Mouse (Mus musculus) heart, embryonic 12.5 days (tissue): Measurements from ENCODE around the gene Kat2b. TPM values are rescaled to one million over a fixed set of nuclear protein-coding genes. Genes with fewer than 3 reads are reported as not detected.
"Not testable (repeated sequence)": the region's sequence is repeated elsewhere in the genome, so short reads cannot be mapped to it uniquely, and the experiment has no call there.

Experiments
- ATAC-seq: fragments of 200-750 bp; cut with Nextera tagmentation; 2 replicates; pipeline ENCODE4 v1.8.0; 2017; ENCODE audit warnings: moderate TSS enrichment, moderate library complexity; ENCODE audit not compliant: insufficient number of reproducible peaks, low FRiP score
- H3K27ac ChIP-seq: fragments of 300-500 bp; sonication (generic); 2 replicates; pipeline ENCODE4 v1.5.1; 2016; ENCODE audit warnings: mild to moderate bottlenecking, moderate library complexity; ENCODE audit not compliant: poor library complexity, severe bottlenecking
- H3K27me3 ChIP-seq: fragments of 300-500 bp; sonication (generic); replicated peaks from 2 replicates; pipeline ENCODE4 v1.6.1; 2016; ENCODE audit warnings: mild to moderate bottlenecking, moderate library complexity
- H3K36me3 ChIP-seq: fragments of 300-500 bp; sonication (generic); 2 replicates; pipeline ENCODE4 v1.6.1; 2016; ENCODE audit warnings: mild to moderate bottlenecking, moderate library complexity
- H3K4me1 ChIP-seq: fragments of 300-500 bp; sonication (generic); replicated peaks from 2 replicates; pipeline ENCODE4 v1.6.1; 2016; ENCODE audit warnings: mild to moderate bottlenecking
- H3K4me2 ChIP-seq: fragments of 300-500 bp; sonication (generic); 2 replicates; pipeline ENCODE4 v1.6.1; 2016; ENCODE audit warnings: mild to moderate bottlenecking, moderate library complexity
- H3K4me3 ChIP-seq: fragments of 300-500 bp; sonication (generic); 2 replicates; pipeline ENCODE4 v1.5.1; 2016; ENCODE audit warnings: mild to moderate bottlenecking
- H3K9ac ChIP-seq: fragments of 300-500 bp; sonication (generic); 2 replicates; pipeline ENCODE4 v1.6.1; 2016; ENCODE audit warnings: mild to moderate bottlenecking, moderate library complexity
- H3K9me3 ChIP-seq: fragments of 300-500 bp; sonication (generic); replicated peaks from 2 replicates; pipeline ENCODE4 v1.6.1; 2016; ENCODE audit warnings: mild to moderate bottlenecking, moderate library complexity
- WGBS: fragments of 180-500 bp; shearing (Covaris S2); methylation state at CpG from one replicate; pipeline ENCODE4 v1.1.7; 2016; 5-methylcytosine and 5-hydroxymethylcytosine counted together
- polyA plus RNA-seq: library from polyadenylated mRNA; unstranded; fragments of >200 nt; fragmentation: Nextera tagmentation; extraction: Ambion mirVana; gene quantifications from 2 replicates; pipeline ENCODE4 v1.2.1, GENCODE M21; 2016

Kat2b gene
- 9.9 and 14.0 TPM in 2 replicates for polyA plus RNA-seq

GRCm38 (mm10) chr17:53566161-53566918 lies at the start of gene Kat2b:
Gene Kat2b, plus strand, starts transcription at chr17:53566861.
- Histone ChIP-seq H3K4me1 (peaks cover 32% of the 10 kb centered on the region), H3K4me3 (peak within 1 kb of the TSS; percentile 83), H3K9me3 (no peaks in the 10 kb centered on the region), H3K27me3 (no peaks in the 10 kb centered on the region), H3K27ac (peak within 1 kb of the TSS; percentile 99), H3K4me2 (peak within 1 kb of the TSS; percentile 96), H3K36me3 (no peaks in the 10 kb centered on the region), H3K9ac (peak within 1 kb of the TSS; percentile 100)
- ATAC-seq = no peak
- WGBS = 3% methylated on average over 20 of the region's 20 CpGs

DNA sequence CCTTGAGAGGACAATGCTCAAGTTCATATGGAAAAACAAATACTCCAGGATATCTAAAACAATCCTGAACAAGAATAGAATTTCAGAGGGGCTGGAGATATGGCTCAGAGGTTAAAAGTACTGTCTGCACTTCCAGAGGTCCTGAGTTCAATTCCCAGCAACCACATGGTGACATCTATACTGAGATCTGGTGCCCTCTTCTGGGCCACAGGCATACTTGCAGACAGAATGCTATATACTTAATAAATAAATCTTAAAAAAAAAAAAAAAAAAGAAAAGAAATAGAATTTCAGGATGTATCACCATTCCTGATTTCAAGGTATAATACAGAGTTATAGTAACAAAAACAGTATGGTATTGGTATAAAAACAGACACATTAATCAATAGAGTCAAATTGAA lies 47.3 kb upstream of the Kat2b start:
- no peak for ATAC-seq
- no peaks in the 10 kb centered on the region for H3K27me3 ChIP-seq
- no peak overlapping the region for H3K4me3 ChIP-seq
- no peak overlapping the region for H3K27ac ChIP-seq
- no peaks in the 10 kb centered on the region for H3K4me1 ChIP-seq
- H3K4me2 ChIP-seq = no peak overlapping the region
- H3K36me3 ChIP-seq = peaks cover 9% of the 10 kb centered on the region
- H3K9me3 ChIP-seq = no peaks in the 10 kb centered on the region
- H3K9ac ChIP-seq = no peak overlapping the region

DNA sequence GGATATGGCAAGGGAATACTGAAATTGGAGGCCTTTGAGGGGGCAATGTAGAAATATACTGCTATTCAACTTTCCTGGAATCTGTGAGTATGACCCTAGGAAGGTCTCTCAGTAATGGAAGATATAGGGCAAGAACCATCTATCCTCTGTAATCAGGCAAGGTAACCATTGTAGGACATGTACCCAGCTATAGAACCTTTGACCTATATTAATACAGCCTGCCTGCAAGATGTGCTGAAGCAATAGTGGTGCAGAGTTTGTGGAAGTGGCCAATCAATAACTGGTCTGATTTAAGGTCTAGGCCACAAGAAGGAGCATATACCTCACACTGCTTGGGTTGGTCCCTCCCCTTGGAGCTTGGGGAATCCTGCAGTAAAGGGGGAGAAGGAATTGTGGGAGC lies 46.2 kb upstream of the Kat2b start:
- no peaks in the 10 kb centered on the region for H3K9me3 ChIP-seq
- peaks cover 5% of the 10 kb centered on the region for H3K36me3 ChIP-seq
- H3K4me2 ChIP-seq = no peak overlapping the region
- no peaks in the 10 kb centered on the region for H3K27me3 ChIP-seq
- H3K4me3 ChIP-seq = no peak overlapping the region
- H3K27ac ChIP-seq = no peak overlapping the region
- H3K9ac ChIP-seq = no peak overlapping the region
- ATAC-seq = no peak
- no peaks in the 10 kb centered on the region for H3K4me1 ChIP-seq

GRCm38 (mm10) chr17:53528034-53528433 lies 38.6 kb upstream of the Kat2b start:
- H3K4me1 ChIP-seq = peaks cover 7% of the 10 kb centered on the region; the same call in 1 of the 2 replicates
- H3K27ac ChIP-seq = no peak overlapping the region
- no peak overlapping the region for H3K9ac ChIP-seq
- ATAC-seq = no peak
- WGBS = 67% methylated on average over 2 of the region's 2 CpGs
- H3K27me3 ChIP-seq = no peaks in the 10 kb centered on the region
- no peak overlapping the region for H3K4me3 ChIP-seq
- H3K36me3 ChIP-seq = no peaks in the 10 kb centered on the region
- no peaks in the 10 kb centered on the region for H3K9me3 ChIP-seq
- H3K4me2 ChIP-seq = no peak overlapping the region

DNA sequence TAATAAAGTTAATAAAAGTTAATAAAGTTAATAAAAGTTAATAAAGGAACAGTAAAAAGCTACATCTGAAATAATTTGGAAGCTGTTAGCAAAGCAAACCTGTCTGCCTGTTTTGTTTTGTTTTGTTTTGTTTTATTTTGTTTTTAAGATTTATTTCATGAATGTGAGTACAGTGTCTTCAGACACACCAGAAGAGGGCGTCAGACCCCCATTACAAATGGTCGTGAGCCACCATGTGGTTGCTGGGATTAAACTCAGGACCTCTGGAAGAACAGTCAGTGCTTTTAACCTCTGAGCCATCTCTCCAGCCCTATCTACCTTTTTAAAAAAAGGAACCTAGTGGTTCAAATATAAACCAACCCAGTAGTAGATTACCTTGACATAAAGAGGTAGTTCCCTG lies 35.5 kb upstream of the Kat2b start:
- no peak overlapping the region for H3K9ac ChIP-seq
- ATAC-seq = no peak
- no peaks in the 10 kb centered on the region for H3K27me3 ChIP-seq
- H3K4me2 ChIP-seq = no peak overlapping the region
- no peaks in the 10 kb centered on the region for H3K36me3 ChIP-seq
- H3K9me3 ChIP-seq = no peaks in the 10 kb centered on the region
- WGBS = 49% methylated on average over 2 of the region's 2 CpGs
- peaks cover 7% of the 10 kb centered on the region; the same call in 1 of the 2 replicates for H3K4me1 ChIP-seq
- H3K27ac ChIP-seq = no peak overlapping the region
- no peak overlapping the region for H3K4me3 ChIP-seq

DNA sequence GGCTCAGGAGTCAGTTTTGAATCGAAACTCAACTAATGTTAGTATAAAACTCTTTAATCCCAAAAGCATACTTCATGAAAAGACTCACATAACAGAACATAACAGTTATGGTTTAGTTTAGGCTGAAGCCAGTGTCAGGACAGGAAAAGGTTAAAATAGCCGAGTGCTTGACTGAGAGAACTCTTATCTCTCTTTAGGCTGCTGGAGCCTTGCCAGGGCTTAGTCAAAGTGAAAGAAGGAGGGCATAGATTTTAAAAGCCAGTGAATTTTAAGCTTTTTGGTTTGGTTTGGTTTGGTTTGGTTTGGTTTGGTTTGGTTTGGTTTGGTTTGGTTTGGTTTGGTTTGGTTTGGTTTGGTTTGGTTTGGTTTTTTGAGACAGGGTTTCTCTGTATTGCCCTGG lies 34.2 kb upstream of the Kat2b start:
- Histone ChIP-seq H3K4me3 (no peak overlapping the region), H3K36me3 (no peaks in the 10 kb centered on the region), H3K9ac (no peak overlapping the region), H3K9me3 (no peaks in the 10 kb centered on the region), H3K4me1 (peaks cover 7% of the 10 kb centered on the region; the same call in 1 of the 2 replicates), H3K4me2 (no peak overlapping the region), H3K27ac (no peak overlapping the region), H3K27me3 (no peaks in the 10 kb centered on the region)
- 36% methylated on average over 2 of the region's 2 CpGs for WGBS
- no peak for ATAC-seq

DNA sequence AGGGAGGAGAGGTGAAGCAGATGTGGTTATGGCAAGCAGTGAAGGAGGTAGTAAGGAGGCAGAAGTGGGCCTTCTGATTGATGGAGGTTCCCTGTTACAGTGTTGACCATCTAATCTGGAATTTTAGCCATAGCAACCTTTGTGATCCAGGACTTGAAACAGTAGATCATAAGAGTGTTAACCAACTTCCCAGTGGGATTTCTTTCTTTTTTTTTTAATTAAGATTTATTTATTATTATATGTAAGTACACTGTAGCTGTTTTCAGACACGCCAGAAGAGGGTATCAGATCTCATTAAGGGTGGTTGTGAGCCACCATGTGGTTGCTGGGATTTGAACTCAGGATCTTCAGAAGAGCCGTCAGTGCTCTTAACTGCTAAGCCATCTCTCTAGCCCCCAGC lies 27.3 kb upstream of the Kat2b start, which contains the start of gene Pp2d1:
Gene Pp2d1 (minus strand): TSS at position 101 of the 400 bp plus-strand sequence.
- H3K27me3 ChIP-seq, ATAC-seq, H3K4me3 ChIP-seq, H3K4me1 ChIP-seq, H3K36me3 ChIP-seq, H3K27ac ChIP-seq, H3K4me2 ChIP-seq, H3K9ac ChIP-seq, H3K9me3 ChIP-seq: not testable (repeated sequence)
- WGBS = 72% methylated on average over 2 of the region's 2 CpGs

DNA sequence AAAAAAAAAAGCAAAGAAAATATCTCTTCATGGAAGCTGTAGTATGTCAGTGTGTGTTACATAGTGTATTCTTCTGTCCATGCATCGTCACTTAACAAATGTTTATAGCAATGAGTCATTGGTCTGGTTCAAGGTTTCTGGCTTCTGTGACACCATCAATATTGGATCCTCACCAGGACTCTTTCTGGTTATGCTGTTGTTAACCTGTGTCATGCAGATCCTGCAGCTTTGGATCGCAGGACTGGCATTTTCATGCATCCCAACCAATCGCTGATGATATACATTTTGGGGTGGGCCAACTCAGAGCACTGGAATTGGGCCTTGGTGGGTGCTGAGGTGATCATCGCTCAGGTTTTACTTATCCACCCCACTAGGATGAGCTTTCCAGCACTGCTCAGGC lies 24.1 kb upstream of the Kat2b start:
- no peaks in the 10 kb centered on the region for H3K4me1 ChIP-seq
- ATAC-seq = no peak
- no peaks in the 10 kb centered on the region for H3K9me3 ChIP-seq
- no peak overlapping the region for H3K27ac ChIP-seq
- no peak overlapping the region for H3K9ac ChIP-seq
- no peak overlapping the region for H3K4me3 ChIP-seq
- no peak overlapping the region for H3K4me2 ChIP-seq
- WGBS = 84% methylated on average over 4 of the region's 4 CpGs
- H3K36me3 ChIP-seq = no peaks in the 10 kb centered on the region
- no peaks in the 10 kb centered on the region for H3K27me3 ChIP-seq

- Histone ChIP-seq H3K27ac (peak overlapping the region; percentile 8; the same call in 1 of the 2 replicates), H3K4me2 (no peak overlapping the region), H3K4me1 (no peaks in the 10 kb centered on the region), H3K9me3 (no peaks in the 10 kb centered on the region), H3K27me3 (no peaks in the 10 kb centered on the region), H3K36me3 (no peaks in the 10 kb centered on the region), H3K4me3 (no peak overlapping the region), H3K9ac (no peak overlapping the region)
- WGBS = 65% methylated on average over 9 of the region's 9 CpGs
- ATAC-seq = no peak
These were observed 22.9 kb upstream of the Kat2b start for GRCm38 (mm10) chr17:53543591-53544324.

DNA sequence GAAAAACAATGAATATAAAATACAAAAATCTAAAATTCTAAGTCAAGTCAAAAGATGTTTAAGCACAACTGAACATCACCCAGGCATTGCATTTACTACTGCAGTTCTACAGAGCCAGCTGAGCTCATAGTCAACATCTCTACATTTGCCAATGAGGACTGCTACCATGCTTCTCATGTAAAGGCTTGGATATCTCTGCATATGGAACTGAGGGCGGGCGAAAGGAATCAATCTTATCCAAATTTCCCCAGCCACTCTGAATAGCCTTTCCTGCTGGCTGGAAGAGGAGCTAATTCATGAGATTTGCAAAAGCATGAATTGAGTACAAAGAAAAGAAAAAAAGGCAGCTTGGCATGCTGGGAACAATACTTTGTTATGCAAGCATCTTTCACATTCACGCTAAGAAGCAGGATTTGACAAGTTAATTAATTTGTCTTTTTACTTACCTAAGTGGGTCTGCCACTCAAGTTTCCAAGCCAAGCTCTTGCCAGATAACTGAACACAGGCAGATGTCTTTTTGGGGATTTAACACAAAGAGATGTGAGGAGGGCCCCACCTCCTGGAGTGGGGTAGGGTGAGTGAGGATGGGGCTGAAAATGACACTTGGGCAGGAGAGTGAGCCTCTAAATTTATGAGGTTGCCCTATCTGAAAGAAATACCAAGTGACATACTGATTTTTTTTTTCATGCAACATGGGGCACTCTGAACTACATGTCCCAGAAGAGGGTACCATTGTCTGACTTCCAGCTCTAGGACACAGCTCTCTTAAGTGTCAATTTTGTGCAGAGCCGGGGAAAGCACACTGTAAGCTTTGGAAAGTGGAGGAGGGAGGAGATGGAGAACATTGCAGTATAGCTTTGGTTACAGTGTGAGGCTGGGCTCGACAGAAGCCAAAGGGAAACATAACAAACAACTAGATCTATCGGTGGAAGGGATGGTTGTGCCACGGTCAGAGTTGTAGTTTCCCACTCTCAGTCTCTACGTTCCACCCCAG lies 15.1 kb upstream of the Kat2b start:
- H3K9me3 ChIP-seq = no peaks in the 10 kb centered on the region
- no peaks in the 10 kb centered on the region for H3K4me1 ChIP-seq
- no peaks in the 10 kb centered on the region for H3K36me3 ChIP-seq
- no peak for ATAC-seq
- H3K9ac ChIP-seq = no peak overlapping the region
- no peak overlapping the region for H3K4me3 ChIP-seq
- no peak overlapping the region for H3K4me2 ChIP-seq
- H3K27ac ChIP-seq = no peak overlapping the region
- H3K27me3 ChIP-seq = no peaks in the 10 kb centered on the region
- WGBS = 73% methylated on average over 8 of the region's 8 CpGs

- Histone ChIP-seq H3K9ac (no peak overlapping the region), H3K9me3 (no peaks in the 10 kb centered on the region), H3K27me3 (no peaks in the 10 kb centered on the region), H3K4me1 (peaks cover 4% of the 10 kb centered on the region), H3K4me3 (no peak overlapping the region), H3K36me3 (no peaks in the 10 kb centered on the region), H3K27ac (no peak overlapping the region), H3K4me2 (no peak overlapping the region)
- ATAC-seq = no peak
- WGBS = 71% methylated on average over 4 of the region's 4 CpGs
These were observed 12.6 kb upstream of the Kat2b start for GRCm38 (mm10) chr17:53554088-53554487.
